21 mouse cellular contexts compared by ENCODE assay signal in the genomic region with DNA sequence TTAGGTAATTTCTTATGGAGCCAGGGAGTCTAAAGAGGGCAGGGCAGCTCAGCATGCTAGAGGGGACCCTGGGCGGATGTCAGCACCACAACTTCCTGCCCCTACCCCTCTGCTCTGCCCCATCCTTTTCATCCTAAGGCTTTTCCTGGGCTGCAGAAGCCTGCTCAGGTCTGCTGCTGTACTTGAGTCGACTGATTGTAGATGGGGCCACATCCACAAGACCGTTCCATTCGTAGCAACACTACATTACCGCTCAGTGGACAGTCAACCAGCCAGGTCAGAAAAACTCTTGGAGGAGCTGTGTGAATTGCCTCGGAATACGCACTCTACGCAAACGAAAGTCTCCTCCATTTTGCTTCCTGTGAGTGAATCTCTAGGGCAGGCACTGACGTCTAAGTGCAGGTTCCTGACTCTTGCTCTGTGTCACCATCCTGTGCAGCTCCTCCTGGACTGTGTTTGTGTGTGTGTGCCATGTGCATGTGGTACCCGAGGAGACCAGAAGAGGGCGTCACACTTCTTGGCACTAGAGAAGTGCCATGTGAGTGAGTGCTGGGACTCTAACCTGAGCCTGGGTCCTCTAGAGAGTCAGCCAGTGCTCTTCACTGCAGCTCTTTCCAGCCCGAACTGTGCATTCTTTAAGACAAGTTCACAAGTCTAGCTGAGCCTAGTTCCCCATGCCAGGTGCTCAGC. TPM values are rescaled to one million over a fixed set of nuclear protein-coding genes. Genes with fewer than 3 reads are reported as not detected.
DNase-seq lines count a peak whose midpoint lies in the region; ATAC-seq and TF ChIP-seq lines count a peak whose summit lies in the region.
"Had no signal": no experiment of that assay in that cellular context is flagged by ENCODE, and none has a peak within 500 bp of the region (broad histone marks: within the 10 kb centered on the region; RNA-seq: fewer than 3 reads in every experiment).

No protein-coding gene starts in this region.

- DNase-seq in hindbrain, postnatal 0 days (ENCODE audit: low spot score), result no peak
- no peak for DNase-seq in hindbrain, embryonic 14.5 days (ENCODE audit: low spot score)
- no peak for DNase-seq in testis, postnatal 14 days (ENCODE audit: low spot score)
- peak; percentile 56 for DNase-seq in MEL (ENCODE audit: low read depth, low spot score)
- DNase-seq in liver, postnatal 0 days, result no peak
- DNase-seq in left cerebral cortex, adult 2 months (ENCODE audit: extremely low spot score in 1 of 2, low spot score in 2 of 2), result no peak
- no peak for DNase-seq in gastrocnemius, postnatal 14 days
- DNase-seq: adrenal gland, postnatal 36 days; B cell, adult 2 months; cerebellum, adult 9-10 months; gastrocnemius, postnatal 25 days; heart, postnatal 10 days; kidney, adult 9 months; kidney, postnatal 4 days; lung, postnatal 14 days; thymus, adult 18-20 months had no signal

- no peak overlapping the region for H3K27ac ChIP-seq in hindbrain, postnatal 0 days
- no peak overlapping the region for H3K27ac ChIP-seq in hindbrain, embryonic 14.5 days
- no peak overlapping the region for H3K27ac ChIP-seq in testis, adult 2 months (ENCODE audit: control insufficient read depth, insufficient read depth, low read depth, low read length)
- no peak overlapping the region for H3K27ac ChIP-seq in MEL (ENCODE audit: control insufficient read depth, low read depth, low read length)
- H3K27ac ChIP-seq in liver, postnatal 0 days (ENCODE audit: low read depth), result no peak overlapping the region
- no peak overlapping the region for H3K27ac ChIP-seq in left cerebral cortex, adult 2 months
- H3K27ac ChIP-seq: embryonic facial prominence, embryonic 12.5 days; heart, embryonic 10.5 days; hindbrain, embryonic 15.5 days; limb, embryonic 15.5 days had no signal

- no peaks in the 10 kb centered on the region for H3K4me1 ChIP-seq in hindbrain, postnatal 0 days (ENCODE audit: insufficient read depth, low read length)
- H3K4me1 ChIP-seq in hindbrain, embryonic 14.5 days (replicated peaks; ENCODE audit: control insufficient read depth, insufficient read depth, low read length), result no peaks in the 10 kb centered on the region
- H3K4me1 ChIP-seq in testis, adult 2 months (ENCODE audit: control insufficient read depth, insufficient read depth, low read length), result no peaks in the 10 kb centered on the region
- peaks cover 0 to 5% of the 10 kb centered on the region in 2 experiments; a peak in 1 of 4 replicates for H3K4me1 ChIP-seq in MEL (ENCODE audit: control insufficient read depth in 1 of 2, insufficient read depth in 2 of 2, low read length in 2 of 2)
- H3K4me1 ChIP-seq in liver, postnatal 0 days (ENCODE audit: insufficient read depth), result peaks cover 33% of the 10 kb centered on the region
- H3K4me1 ChIP-seq: embryonic facial prominence, embryonic 12.5 days; hindbrain, embryonic 15.5 days; limb, embryonic 15.5 days had no signal

- 0 out of 2 replicates have a peak, but pooled peaks have one; percentile 14 for TF ChIP-seq CTCF in hindbrain, postnatal 0 days (IDR thresholded peaks at IDR 0.05; ENCODE audit: low read depth)
- peak; percentile 54; the same call in 1 of the 2 replicates for TF ChIP-seq CTCF in testis, adult 2 months (IDR thresholded peaks at IDR 0.05; ENCODE audit: control insufficient read depth, insufficient read depth, insufficient replicate concordance, low read depth, low read length)
- peak; percentile 50 to 52 (median 51) for TF ChIP-seq CTCF in MEL (IDR thresholded peaks at IDR 0.05 in 2 of 3, conservative IDR thresholded peaks at IDR 0.05 in 1 of 3; ENCODE audit: control insufficient read depth in 1 of 3, insufficient read depth in 1 of 3, low read depth in 2 of 3, low read length in 3 of 3, poor library complexity in 1 of 3, severe bottlenecking in 1 of 3)
- TF ChIP-seq CTCF in liver, postnatal 0 days (IDR thresholded peaks at IDR 0.05; ENCODE audit: low read depth), result peak; percentile 43
- TF ChIP-seq CTCF in left cerebral cortex, adult 2 months (IDR thresholded peaks at IDR 0.05), result no peak

- 95% methylated on average over 13 of the region's 13 CpGs for WGBS in hindbrain, postnatal 0 days
- 95% methylated on average over 13 of the region's 13 CpGs for WGBS in hindbrain, embryonic 14.5 days
- 89% methylated on average over 13 of the region's 13 CpGs for whole genome bisulfite sequencing in liver, postnatal 0 days (ENCODE audit: insufficient replicate concordance)

- no peak overlapping the region for H3K9ac ChIP-seq in hindbrain, postnatal 0 days (replicated peaks; ENCODE audit: low read length)
- no peak overlapping the region for H3K9ac ChIP-seq in hindbrain, embryonic 14.5 days
- H3K9ac ChIP-seq in MEL (ENCODE audit: control insufficient read depth, low read depth, low read length, poor library complexity, severe bottlenecking), result no peak overlapping the region
- 0 out of 2 replicates have a peak overlapping the region, but pooled peaks have one; percentile 4 for H3K9ac ChIP-seq in liver, postnatal 0 days (replicated peaks)
- H3K9ac ChIP-seq: embryonic facial prominence, embryonic 12.5 days; hindbrain, embryonic 15.5 days; limb, embryonic 15.5 days had no signal

- no peaks in the 10 kb centered on the region for H3K36me3 ChIP-seq in hindbrain, postnatal 0 days (ENCODE audit: insufficient read depth, low read length)
- H3K36me3 ChIP-seq in hindbrain, embryonic 14.5 days (replicated peaks; ENCODE audit: control insufficient read depth, insufficient read depth), result no peaks in the 10 kb centered on the region
- H3K36me3 ChIP-seq in testis, adult 2 months (ENCODE audit: control insufficient read depth, insufficient read depth, low read length), result no peaks in the 10 kb centered on the region
- H3K36me3 ChIP-seq in MEL (ENCODE audit: control insufficient read depth in 1 of 2, insufficient read depth in 2 of 2, low read length in 2 of 2), result no peaks in the 10 kb centered on the region; a peak in 1 of 4 replicates
- H3K36me3 ChIP-seq in liver, postnatal 0 days (replicated peaks; ENCODE audit: insufficient read depth, low read length), result no peaks in the 10 kb centered on the region
- H3K36me3 ChIP-seq: embryonic facial prominence, embryonic 12.5 days; heart, embryonic 10.5 days; hindbrain, embryonic 15.5 days; limb, embryonic 15.5 days had no signal

- no peak overlapping the region for H3K4me2 ChIP-seq in hindbrain, postnatal 0 days (ENCODE audit: low read depth, low read length)
- H3K4me2 ChIP-seq in hindbrain, embryonic 14.5 days (replicated peaks), result no peak overlapping the region
- no peak overlapping the region for H3K4me2 ChIP-seq in liver, postnatal 0 days (ENCODE audit: low read depth, low read length)
- H3K4me2 ChIP-seq: embryonic facial prominence, embryonic 12.5 days; hindbrain, embryonic 15.5 days; limb, embryonic 15.5 days had no signal

- no peak for TF ChIP-seq EP300 in MEL (IDR thresholded peaks at IDR 0.05; ENCODE audit: low read depth in 1 of 2, low read length in 2 of 2)
- TF ChIP-seq EP300 in liver, postnatal 0 days (IDR thresholded peaks at IDR 0.05; ENCODE audit: low read depth), result no peak

- no peak overlapping the region for H3K4me3 ChIP-seq in hindbrain, postnatal 0 days (ENCODE audit: low read length)
- H3K4me3 ChIP-seq in hindbrain, embryonic 14.5 days (replicated peaks; ENCODE audit: low read length), result no peak overlapping the region
- no peak overlapping the region for H3K4me3 ChIP-seq in testis, adult 2 months (ENCODE audit: control insufficient read depth, low read depth, low read length)
- no peak overlapping the region for H3K4me3 ChIP-seq in MEL (ENCODE audit: control insufficient read depth in 1 of 2, insufficient read depth in 1 of 2, low read depth in 2 of 2, low read length in 2 of 2)
- H3K4me3 ChIP-seq in liver, postnatal 0 days (ENCODE audit: low read depth, low read length), result no peak overlapping the region
- no peak overlapping the region for H3K4me3 ChIP-seq in left cerebral cortex, adult 2 months
- H3K4me3 ChIP-seq: embryonic facial prominence, embryonic 12.5 days; heart, embryonic 10.5 days; hindbrain, embryonic 15.5 days; limb, embryonic 15.5 days had no signal

- no peaks in the 10 kb centered on the region for H3K79me2 ChIP-seq in MEL (ENCODE audit: control insufficient read depth, insufficient read depth, low read length, poor library complexity)

- intact Hi-C loops in left cerebral cortex, adult 2 months (cut with DNase I), result no loop called here
- intact Hi-C loops in gastrocnemius, postnatal 14 days (cut with DNase I; ENCODE audit: low total_unique reads), result loop anchor here (10.0 kb wide), 1 partner anchor 208 kb away; no protein-coding TSS in a partner anchor

- ATAC-seq in hindbrain, postnatal 0 days, result no peak
- no peak for ATAC-seq in hindbrain, embryonic 14.5 days (ENCODE audit: low FRiP score)
- ATAC-seq in liver, postnatal 0 days, result no peak

- peak; percentile 37 for TF ChIP-seq RAD21 in MEL (IDR thresholded peaks at IDR 0.05; ENCODE audit: low read depth, low read length)

- no peak for TF ChIP-seq POLR2A in testis, adult 2 months (IDR thresholded peaks at IDR 0.05; ENCODE audit: control insufficient read depth, low read depth, low read length)
- TF ChIP-seq POLR2A in MEL (IDR thresholded peaks at IDR 0.05; ENCODE audit: control insufficient read depth in 1 of 2, insufficient read depth in 1 of 2, low read depth in 1 of 2, low read length in 2 of 2, poor library complexity in 1 of 2), result no peak

- H3K9me3 ChIP-seq in hindbrain, postnatal 0 days (ENCODE audit: low read length), result no peaks in the 10 kb centered on the region
- no peaks in the 10 kb centered on the region for H3K9me3 ChIP-seq in hindbrain, embryonic 14.5 days (ENCODE audit: control insufficient read depth, low read length)
- H3K9me3 ChIP-seq in MEL (replicated peaks; ENCODE audit: insufficient read depth, low read length), result no peaks in the 10 kb centered on the region
- H3K9me3 ChIP-seq in liver, postnatal 0 days (ENCODE audit: low read length), result no peaks in the 10 kb centered on the region
- H3K9me3 ChIP-seq: embryonic facial prominence, embryonic 12.5 days; heart, embryonic 10.5 days; hindbrain, embryonic 15.5 days; limb, embryonic 15.5 days had no signal

- H3K27me3 ChIP-seq in hindbrain, postnatal 0 days (ENCODE audit: insufficient read depth, low read length), result no peaks in the 10 kb centered on the region
- H3K27me3 ChIP-seq in hindbrain, embryonic 14.5 days (ENCODE audit: control insufficient read depth, insufficient read depth, low read length), result no peaks in the 10 kb centered on the region
- H3K27me3 ChIP-seq in testis, adult 2 months (ENCODE audit: control insufficient read depth, insufficient read depth, low read length), result no peaks in the 10 kb centered on the region
- H3K27me3 ChIP-seq in MEL (ENCODE audit: control insufficient read depth in 1 of 2, insufficient read depth in 2 of 2, low read length in 2 of 2), result no peaks in the 10 kb centered on the region
- no peaks in the 10 kb centered on the region for H3K27me3 ChIP-seq in liver, postnatal 0 days (ENCODE audit: insufficient read depth, low read length)
- H3K27me3 ChIP-seq: embryonic facial prominence, embryonic 12.5 days; hindbrain, embryonic 15.5 days; limb, embryonic 15.5 days had no signal

RNA-seq across cellular contexts. Expression of gene Xbp1, which starts 23.8 kb away (rescaled TPM):
- 95.0 and 102 TPM in 2 replicates for total RNA-seq in hindbrain, postnatal 0 days (2014; rRNA removed)
- polyA plus RNA-seq in hindbrain, postnatal 0 days (2015; fragmentation: Nextera tagmentation; extraction: Ambion mirVana), result 87.1 and 88.9 TPM in 2 replicates
- 133 and 167 TPM in 2 replicates for polyA plus RNA-seq in hindbrain, embryonic 14.5 days (2014; fragmentation: Nextera tagmentation; extraction: Ambion mirVana)
- 9.0 and 9.2 TPM in 2 replicates for polyA plus RNA-seq in testis, adult 2 months (2012; rRNA removed)
- 84.2 and 101 TPM in 2 replicates for total RNA-seq in MEL (2012; rRNA removed)
- polyA plus RNA-seq in MEL (2012; ENCODE audit: insufficient read depth in 1 of 2, insufficient read length in 2 of 2, low read depth in 1 of 2, low replicate concordance in 2 of 2, missing spikeins in 1 of 2), result 10 to 100 TPM in 1 of 2 experiments, not detected in 1; 81.8 TPM
- polyA plus RNA-seq in liver, postnatal 0 days (2015; fragmentation: Nextera tagmentation; extraction: Ambion mirVana), result 119 and 137 TPM in 2 replicates
- total RNA-seq in left cerebral cortex, adult 2 months (2021), result 100 to 1,000 TPM in 1 of 2 experiments, 10 to 100 TPM in 1; 96.6 to 121 TPM
- total RNA-seq in gastrocnemius, postnatal 14 days (2021), result 10 to 100 TPM; 42.7 to 47.5 TPM

RNA-seq across cellular contexts. Expression of gene Ccdc117, which starts 45.3 kb away (rescaled TPM):
- total RNA-seq in hindbrain, postnatal 0 days (2014; rRNA removed), result 10.1 and 10.5 TPM in 2 replicates
- polyA plus RNA-seq in hindbrain, postnatal 0 days (2015; fragmentation: Nextera tagmentation; extraction: Ambion mirVana), result 5.8 and 6.6 TPM in 2 replicates
- polyA plus RNA-seq in hindbrain, embryonic 14.5 days (2014; fragmentation: Nextera tagmentation; extraction: Ambion mirVana), result 11.4 and 15.4 TPM in 2 replicates
- polyA plus RNA-seq in testis, adult 2 months (2012; rRNA removed), result 25.2 and 37.6 TPM in 2 replicates
- 26.3 and 35.4 TPM in 2 replicates for total RNA-seq in MEL (2012; rRNA removed)
- 10 to 100 TPM in 1 of 2 experiments, not detected in 1; 19.4 TPM for polyA plus RNA-seq in MEL (2012; ENCODE audit: insufficient read depth in 1 of 2, insufficient read length in 2 of 2, low read depth in 1 of 2, low replicate concordance in 2 of 2, missing spikeins in 1 of 2)
- polyA plus RNA-seq in liver, postnatal 0 days (2015; fragmentation: Nextera tagmentation; extraction: Ambion mirVana), result 5.5 and 6.0 TPM in 2 replicates
- 10 to 100 TPM; 14.7 to 16.3 TPM for total RNA-seq in left cerebral cortex, adult 2 months (2021)
- total RNA-seq in gastrocnemius, postnatal 14 days (2021), result 10 to 100 TPM; 11.0 to 11.1 TPM

RNA-seq across cellular contexts. Expression of gene Znrf3, which starts 52.1 kb away (rescaled TPM):
- 13.6 and 17.1 TPM in 2 replicates for total RNA-seq in hindbrain, postnatal 0 days (2014; rRNA removed)
- polyA plus RNA-seq in hindbrain, postnatal 0 days (2015; fragmentation: Nextera tagmentation; extraction: Ambion mirVana), result 9.9 and 10.2 TPM in 2 replicates
- 7.5 and 7.6 TPM in 2 replicates for polyA plus RNA-seq in hindbrain, embryonic 14.5 days (2014; fragmentation: Nextera tagmentation; extraction: Ambion mirVana)
- 13.0 and 13.1 TPM in 2 replicates for polyA plus RNA-seq in testis, adult 2 months (2012; rRNA removed)
- total RNA-seq in MEL (2012; rRNA removed), result 8.2 and 9.2 TPM in 2 replicates
- 1 to 10 TPM in 1 of 2 experiments, not detected in 1; 9.0 TPM for polyA plus RNA-seq in MEL (2012; ENCODE audit: insufficient read depth in 1 of 2, insufficient read length in 2 of 2, low read depth in 1 of 2, low replicate concordance in 2 of 2, missing spikeins in 1 of 2)
- polyA plus RNA-seq in liver, postnatal 0 days (2015; fragmentation: Nextera tagmentation; extraction: Ambion mirVana), result 3.9 and 4.5 TPM in 2 replicates
- total RNA-seq in left cerebral cortex, adult 2 months (2021), result 10 to 100 TPM; 19.5 to 20.7 TPM
- 1 to 10 TPM; 6.5 to 9.3 TPM for total RNA-seq in gastrocnemius, postnatal 14 days (2021)
